Mouse (Mus musculus): Measurements from ENCODE around the gene Ap1b1. TPM values are rescaled to one million over a fixed set of nuclear protein-coding genes. Genes with fewer than 3 reads are reported as not detected.
"Not testable (repeated sequence)": the region's sequence is repeated elsewhere in the genome, so short reads cannot be mapped to it uniquely, and the experiment has no call there.

The Ap1b1 gene
- total RNA-seq, 2 experiments from 2014 or later = 35.8 to 40.5 TPM

GRCm38 (mm10) chr11:5061413-5062139 lies 75.0 kb downstream of the Ap1b1 start:
- intact Hi-C loops (cut with DNase I) = loop anchor here (2.0 kb wide), 1 partner anchor 21 kb away; no protein-coding TSS in a partner anchor
- peak; percentile 95 for DNase-seq
- peak overlapping the region; percentile 81 for H3K27ac ChIP-seq
- peak overlapping the region; percentile 82 for H3K4me3 ChIP-seq
- TF ChIP-seq CTCF (IDR thresholded peaks at IDR 0.05) = no peak

- DNase-seq = no peak
- Histone ChIP-seq H3K27ac (peak overlapping the region; percentile 81), H3K4me3 (peak overlapping the region; percentile 82)
- intact Hi-C loops (cut with DNase I) = no loop called here
- TF ChIP-seq CTCF (IDR thresholded peaks at IDR 0.05) = no peak
Measured at GRCm38 (mm10) chr11:5062326-5062725, 75.7 kb downstream of the Ap1b1 start.

- intact Hi-C loops (cut with DNase I) = no loop called here
- H3K4me3 ChIP-seq = peak overlapping the region; percentile 82
- DNase-seq = no peak
Measured at GRCm38 (mm10) chr11:5062860-5063505, 76.4 kb downstream of the Ap1b1 start.

GRCm38 (mm10) chr11:5063561-5064281 lies 77.1 kb downstream of the Ap1b1 start:
- intact Hi-C loops (cut with DNase I) = no loop called here
- DNase-seq = no peak
- Histone ChIP-seq H3K27ac (peak overlapping the region; percentile 87), H3K4me3 (peak overlapping the region; percentile 82)
- no peak for TF ChIP-seq CTCF (IDR thresholded peaks at IDR 0.05)

More at GRCm38 (mm10) chr11:5062860-5063505, 76.4 kb downstream of the Ap1b1 start:
- no peak for TF ChIP-seq CTCF (IDR thresholded peaks at IDR 0.05)
- H3K27ac ChIP-seq = peak overlapping the region; percentile 81

GRCm38 (mm10) chr11:5064282-5065055 lies 77.8 kb downstream of the Ap1b1 start:
- intact Hi-C loops (cut with DNase I) = loop anchor here (1.0 kb wide), 1 partner anchor 49 kb away; no protein-coding TSS in a partner anchor
- DNase-seq = no peak
- Histone ChIP-seq H3K27ac (peak overlapping the region; percentile 87), H3K4me3 (peak overlapping the region; percentile 82)
- TF ChIP-seq CTCF (IDR thresholded peaks at IDR 0.05) = no peak

GRCm38 (mm10) chr11:5065056-5065821 lies 78.6 kb downstream of the Ap1b1 start, which contains the start of gene Gas2l1:
TSS of gene Gas2l1 (minus strand) at chr11:5065327.
- H3K27ac ChIP-seq = peak within 1 kb of the TSS; percentile 87
- intact Hi-C loops (cut with DNase I) = loop anchor here (1.0 kb wide), 1 partner anchor 50 kb away; no protein-coding TSS in a partner anchor
- TF ChIP-seq CTCF (IDR thresholded peaks at IDR 0.05) = peak; percentile 83
- peak within 1 kb of the TSS; percentile 82 for H3K4me3 ChIP-seq
- DNase-seq = peak; percentile 94

- no peak for DNase-seq
- intact Hi-C loops (cut with DNase I) = no loop called here
- TF ChIP-seq CTCF (IDR thresholded peaks at IDR 0.05) = no peak
- H3K4me3 ChIP-seq = no peak overlapping the region
- no peak overlapping the region for H3K27ac ChIP-seq
Measured at GRCm38 (mm10) chr11:5067063-5067462, 80.4 kb downstream of the Ap1b1 start.

GRCm38 (mm10) chr11:5068126-5068971 lies 81.7 kb downstream of the Ap1b1 start:
- intact Hi-C loops (cut with DNase I) = no loop called here
- Histone ChIP-seq H3K4me3 (no peak overlapping the region), H3K27ac (no peak overlapping the region)
- no peak for TF ChIP-seq CTCF (IDR thresholded peaks at IDR 0.05)
- no peak for DNase-seq

- Histone ChIP-seq H3K4me3 (no peak overlapping the region), H3K27ac (no peak overlapping the region)
- intact Hi-C loops (cut with DNase I) = no loop called here
- peak; percentile 64 for TF ChIP-seq CTCF (IDR thresholded peaks at IDR 0.05)
- DNase-seq = no peak
Measured at GRCm38 (mm10) chr11:5074882-5075281, 88.3 kb downstream of the Ap1b1 start.

GRCm38 (mm10) chr11:5075760-5076159 lies 89.1 kb downstream of the Ap1b1 start:
- intact Hi-C loops (cut with DNase I) = no loop called here
- H3K4me3 ChIP-seq = no peak overlapping the region
- peak; percentile 38; the same call in 1 of the 2 replicates for TF ChIP-seq CTCF (IDR thresholded peaks at IDR 0.05)

GRCm38 (mm10) chr11:5076843-5077242 lies 90.2 kb downstream of the Ap1b1 start:
- H3K27ac ChIP-seq = peak overlapping the region; percentile 78
- H3K4me3 ChIP-seq; DNase-seq; intact Hi-C loops (cut with DNase I): not testable (repeated sequence)

More at GRCm38 (mm10) chr11:5075760-5076159, 89.1 kb downstream of the Ap1b1 start:
- H3K27ac ChIP-seq = peak overlapping the region; percentile 78
- no peak for DNase-seq

All from gastrocnemius, adult 2 months (tissue).